Mouse (Mus musculus) hindlimb bud, embryonic 11.5 days (tissue): ENCODE results near the gene Olfr1336.
A peak's percentile ranks its signal among the peaks of the same experiment; 100 is the strongest.
"Not testable (repeated sequence)": the region's sequence is repeated elsewhere in the genome, so short reads cannot be mapped to it uniquely, and the experiment has no call there.

Experiments
- DNase-seq: peaks from one replicate; pipeline ENCODE4 v3.0.0-alpha.2; 2012; ENCODE audit warnings: low read depth, low spot score; ENCODE audit errors: extremely low spot score

The Olfr1336 gene

GRCm38 (mm10) chr7:6455868-6456267 is at the start of gene Olfr1336:
Gene Olfr1336 (plus strand): TSS chr7:6456168.
- no peak for DNase-seq

DNA sequence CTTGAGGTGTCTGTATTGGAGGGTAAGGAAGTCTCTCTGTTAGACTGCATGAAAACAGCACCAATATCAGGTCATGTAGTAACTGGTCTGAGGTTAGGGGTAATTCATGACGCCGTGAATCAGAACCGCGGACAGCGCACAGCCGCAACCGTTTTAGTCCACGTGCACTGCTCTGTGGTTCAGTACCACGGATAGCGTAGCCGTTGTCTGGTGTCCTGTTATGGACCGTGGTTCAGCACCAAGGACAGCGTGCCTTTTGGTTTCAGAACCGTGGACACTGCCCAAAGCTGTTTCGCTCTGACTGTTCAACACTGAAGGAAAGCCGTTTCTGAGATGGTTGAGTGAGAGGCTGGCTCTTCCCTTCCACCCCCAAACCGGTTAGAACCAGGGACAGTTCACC is 45.9 kb upstream of the Olfr1336 start, which contains the start of gene Gm20715:
Gene Gm20715, plus strand, starts transcription at position 235 of the 400 bp plus-strand sequence.
- DNase-seq: peak; percentile 98

GRCm38 (mm10) chr7:6414626-6415441 is 41.1 kb upstream of the Olfr1336 start:
- no peak for DNase-seq

DNA sequence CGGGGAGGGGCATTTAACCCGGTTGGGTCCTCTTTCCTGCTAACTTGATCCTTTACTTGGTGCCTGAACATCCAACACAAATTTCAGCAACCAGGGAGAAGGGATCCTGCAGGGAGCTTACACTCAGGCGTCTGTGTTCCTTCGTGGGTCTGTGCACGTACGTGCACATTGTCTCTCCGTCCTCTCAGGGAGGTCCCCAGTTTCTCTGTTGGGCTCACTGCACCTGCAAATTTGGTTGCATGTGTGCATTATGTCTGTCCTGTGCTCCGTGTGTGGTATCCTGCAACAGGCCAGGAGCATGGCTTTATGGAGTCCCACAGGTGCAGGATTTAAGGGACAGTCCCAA is 40.6 kb upstream of the Olfr1336 start:
- no peak for DNase-seq

DNA sequence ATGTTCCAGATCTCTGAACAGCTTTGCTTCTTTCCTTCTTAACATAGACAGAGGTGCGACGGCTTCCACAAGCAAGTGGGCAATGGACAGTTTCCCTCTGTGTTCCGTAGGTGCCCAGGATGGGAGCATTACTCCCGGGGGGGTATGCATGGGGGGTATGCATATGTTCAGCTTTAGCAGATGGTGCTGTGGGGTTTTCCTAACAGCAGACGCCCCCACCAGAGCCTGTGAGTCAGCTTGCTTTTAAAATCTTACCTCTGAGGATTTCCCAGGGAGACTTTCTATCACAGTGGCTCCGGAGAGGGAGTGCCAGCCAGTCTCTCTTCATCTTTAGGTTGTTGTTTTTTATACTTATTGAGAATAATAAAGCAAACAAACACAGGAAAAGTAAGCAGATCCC is 36.1 kb upstream of the Olfr1336 start:
- DNase-seq: no peak

GRCm38 (mm10) chr7:6429381-6429780 is 26.6 kb upstream of the Olfr1336 start:
- no peak for DNase-seq

DNA sequence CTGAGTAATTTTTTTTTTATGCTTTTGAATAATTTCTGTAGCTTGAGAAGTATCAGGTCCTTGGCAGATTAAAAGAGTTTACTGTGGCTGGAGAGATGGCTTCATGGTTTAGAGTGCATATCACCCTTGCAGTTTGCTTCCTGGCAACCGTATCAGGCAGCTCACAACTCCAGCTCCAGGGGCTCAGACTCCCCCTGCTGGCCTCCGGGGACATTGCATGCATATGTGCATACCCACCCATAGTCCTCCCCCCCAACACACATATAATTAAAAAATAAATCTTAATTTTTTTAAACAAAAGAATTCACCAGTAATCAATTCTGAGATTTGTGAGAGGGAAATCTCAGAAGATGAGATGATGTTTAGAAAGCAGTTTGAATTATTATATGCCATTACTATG is 25.6 kb upstream of the Olfr1336 start:
- no peak for DNase-seq

DNA sequence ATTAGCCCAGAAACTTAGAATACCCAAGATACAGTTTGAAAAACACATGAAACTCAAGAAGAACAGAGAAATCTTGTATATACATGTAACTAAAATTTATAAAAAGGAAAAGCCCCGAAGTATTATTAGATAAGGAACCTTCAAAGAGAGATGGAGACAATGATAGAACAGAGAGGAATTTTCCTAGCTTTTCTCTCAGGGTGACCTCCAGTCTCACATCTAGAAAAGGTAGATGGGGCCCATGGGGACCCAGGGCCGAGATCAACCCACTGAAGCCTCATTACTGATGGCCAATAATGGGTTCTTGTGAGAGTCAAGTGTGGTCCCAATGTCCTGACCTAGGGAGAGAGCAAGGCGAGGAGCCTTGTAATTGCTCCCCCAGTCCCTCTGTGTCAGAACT is 17.6 kb upstream of the Olfr1336 start, which contains the start of gene Olfr1344:
Gene Olfr1344, plus strand, starts transcription at position 301 of the 400 bp plus-strand sequence.
- no peak for DNase-seq

DNA sequence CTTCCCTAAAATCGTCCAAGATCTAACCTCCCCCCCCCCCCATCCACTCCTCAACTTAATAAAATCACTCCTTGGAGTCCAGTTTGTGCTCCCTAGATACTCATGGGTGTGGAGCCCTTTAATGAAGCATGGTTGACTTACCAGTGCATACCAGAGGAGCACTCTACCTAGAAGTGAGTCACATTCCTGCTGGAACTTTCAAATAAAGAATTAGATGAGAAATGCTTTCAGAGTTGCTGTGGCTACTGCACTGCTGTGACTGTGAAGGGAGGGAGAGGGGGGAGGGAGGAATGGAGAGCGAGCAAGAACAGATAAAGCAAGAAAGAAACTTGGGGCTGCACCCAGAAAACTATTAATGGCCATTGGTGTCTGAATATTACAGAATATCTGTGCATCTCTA is 14.8 kb upstream of the Olfr1336 start:
- DNase-seq: no peak

DNA sequence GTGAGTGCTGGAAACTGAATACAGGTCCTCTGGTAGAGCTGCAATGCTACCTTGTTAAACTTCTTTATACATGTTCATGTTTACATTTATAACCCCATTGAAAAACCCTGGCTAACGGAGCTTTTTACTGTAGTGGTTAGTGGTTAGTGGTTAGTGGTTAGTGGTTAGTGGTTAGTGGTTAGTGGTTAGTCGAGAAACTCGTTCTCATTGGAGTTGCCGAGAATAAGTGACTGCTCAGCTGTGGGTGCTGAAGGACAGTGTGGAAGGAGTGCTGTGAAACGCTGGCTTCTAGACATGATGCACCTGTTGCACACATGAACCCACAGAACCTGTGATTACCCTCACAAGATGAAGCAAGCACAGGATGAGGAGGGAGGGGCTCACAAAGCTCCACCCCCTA is 8.2 kb upstream of the Olfr1336 start:
- no peak for DNase-seq

GRCm38 (mm10) chr7:6456399-6456798 is 431 bp downstream of the Olfr1336 start:
- no peak for DNase-seq

DNA sequence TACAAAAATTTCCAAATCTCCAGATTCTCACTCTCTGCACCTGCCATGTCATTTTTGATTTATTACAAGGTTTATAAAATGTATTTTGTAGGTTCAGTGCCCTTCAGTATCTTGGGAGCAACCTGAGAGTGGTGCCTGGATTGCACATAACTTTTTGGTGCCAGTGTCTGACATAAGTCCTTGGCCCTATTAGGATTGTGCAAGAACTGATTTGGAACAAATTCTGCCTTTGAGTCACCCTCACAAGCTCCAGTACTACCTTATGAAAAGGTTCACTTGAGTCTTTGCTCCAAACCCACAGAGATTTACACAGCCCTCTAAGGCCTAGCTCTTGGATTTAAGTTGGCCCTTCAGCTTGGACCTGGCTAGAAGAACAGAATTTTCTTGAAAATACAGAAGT is 11.0 kb downstream of the Olfr1336 start, which contains the start of gene Olfr1346:
Gene Olfr1346, plus strand, starts transcription at position 151 of the 400 bp plus-strand sequence.
- no peak for DNase-seq

- DNase-seq: not testable (repeated sequence)
These were observed 21.7 kb downstream of the Olfr1336 start for GRCm38 (mm10) chr7:6477633-6478032.

DNA sequence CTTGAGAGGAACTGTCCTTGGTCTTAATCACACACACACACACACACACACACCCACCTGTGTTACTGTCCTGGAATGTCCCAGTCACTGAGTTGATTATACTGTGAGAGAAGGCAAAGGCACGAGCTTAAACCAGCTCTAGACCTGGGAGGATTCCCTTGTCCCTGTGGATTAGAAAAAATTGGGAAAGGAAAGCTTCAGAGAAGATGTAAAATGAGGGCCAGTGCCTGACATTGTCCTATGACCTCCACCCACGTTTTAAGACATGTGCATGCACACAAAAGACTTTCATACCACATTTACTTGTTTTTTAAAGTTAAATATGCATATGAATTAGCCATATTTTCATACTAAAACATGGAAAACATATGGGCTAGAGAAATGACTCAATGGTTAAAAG is 30.9 kb downstream of the Olfr1336 start, which contains the start of gene Olfr5:
Gene Olfr5, minus strand, starts transcription at position 101 of the 400 bp plus-strand sequence.
- no peak for DNase-seq

DNA sequence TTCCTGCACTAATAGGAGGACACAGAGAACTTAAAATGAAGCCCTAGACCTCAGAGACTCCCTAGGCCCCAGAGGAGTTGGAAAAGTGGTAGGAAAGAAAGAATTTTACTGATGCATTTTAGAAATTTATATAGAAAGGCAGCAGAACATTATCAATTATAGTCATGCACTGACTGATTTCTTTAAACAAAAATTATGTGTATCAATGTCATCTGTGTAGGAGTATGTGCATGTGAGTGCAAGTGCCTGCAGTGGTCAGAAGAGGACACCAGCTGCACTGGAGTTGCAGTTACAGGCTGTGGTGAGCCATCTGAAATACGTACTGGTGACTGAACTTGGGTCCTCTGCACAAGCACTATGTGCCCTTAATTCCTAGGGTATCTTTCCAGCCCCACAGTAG is 43.7 kb downstream of the Olfr1336 start, which contains the start of gene Olfr1347:
Gene Olfr1347, minus strand, starts transcription at position 101 of the 400 bp plus-strand sequence.
- no peak for DNase-seq

- DNase-seq: no peak
These were observed 52.7 kb downstream of the Olfr1336 start, which contains the start of gene Olfr1348 for GRCm38 (mm10) chr7:6508648-6509047. Gene Olfr1348 (minus strand): TSS chr7:6508748.
